Mouse (Mus musculus) kidney, postnatal 25 days (tissue): Measurements from ENCODE around the gene Rint1.
A peak's percentile ranks its signal among the peaks of the same experiment; 100 is the strongest.
"Not testable (repeated sequence)": the region's sequence is repeated elsewhere in the genome, so short reads cannot be mapped to it uniquely, and the experiment has no call there.

Experiments used
- DNase-seq, 2 experiments: peaks; one replicate each; pipeline ENCODE4 v3.0.0; 2021; ENCODE audit warnings: mixed read lengths in 2 of 2

Gene Rint1

GRCm38 (mm10) chr5:23826321-23827004 lies 39.0 kb downstream of the Rint1 start:
- peak; percentile 61 to 62 for DNase-seq

DNA sequence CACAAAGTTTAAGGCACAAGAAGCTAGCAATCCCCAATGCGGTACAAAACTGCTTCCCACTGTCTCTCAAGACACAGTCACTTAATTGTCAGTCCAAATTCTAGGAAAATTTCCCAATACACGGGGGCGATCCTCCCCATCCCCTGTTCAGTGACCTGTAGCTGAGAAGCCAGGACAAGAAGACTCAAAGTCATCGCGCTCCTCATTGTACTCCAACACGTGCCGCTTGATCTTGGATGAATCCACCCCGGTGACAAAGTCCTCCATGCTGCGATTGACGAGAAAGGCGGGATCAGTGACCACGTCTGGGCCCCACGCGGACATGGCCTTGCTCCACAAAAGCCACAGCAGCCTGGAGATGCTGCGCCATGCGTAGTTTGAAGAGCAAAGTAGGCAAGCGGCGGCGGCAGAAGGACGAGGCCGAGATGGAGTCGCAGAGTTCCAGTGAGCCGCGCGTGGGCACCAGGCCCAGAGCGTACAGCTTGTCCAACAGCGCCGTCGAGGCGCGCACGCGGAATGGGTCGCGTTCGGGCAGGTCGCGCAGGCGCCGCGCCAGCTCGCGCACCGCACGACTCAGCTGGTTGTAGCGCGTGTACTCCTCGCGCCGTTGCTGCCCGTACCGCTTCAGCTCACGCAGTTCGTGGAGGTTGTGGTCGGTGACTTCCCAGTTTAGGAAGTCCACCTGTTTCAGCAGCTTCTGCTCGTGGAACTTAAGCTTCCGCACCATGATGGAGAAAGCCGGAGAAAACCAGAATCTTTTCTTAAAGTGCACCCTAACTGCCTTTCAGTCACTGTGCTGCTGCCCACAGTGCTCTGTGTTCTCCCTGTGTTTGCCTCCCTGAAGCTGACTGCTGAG lies 43.6 kb downstream of the Rint1 start:
- DNase-seq, result peak; percentile 51 to 53

DNA sequence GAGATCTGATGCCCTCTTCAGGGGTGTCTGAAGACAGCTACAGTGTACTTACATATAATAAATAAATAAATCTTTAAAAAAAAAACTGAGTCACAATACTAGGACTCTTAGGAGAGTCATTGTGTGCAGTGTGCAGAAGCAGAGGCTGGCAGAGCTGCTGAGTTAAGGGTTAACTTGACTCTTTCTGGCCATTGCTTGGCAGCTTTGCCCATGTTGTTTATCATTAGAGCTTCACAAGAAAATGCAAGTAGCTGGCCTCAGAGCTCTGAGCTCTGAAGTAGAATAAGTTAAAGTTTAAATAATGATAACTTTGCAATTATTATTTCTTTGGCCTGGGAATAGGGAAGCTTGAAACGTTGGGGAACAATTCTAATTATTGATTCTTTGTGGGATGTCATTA lies 48.2 kb downstream of the Rint1 start:
- DNase-seq, result not testable (repeated sequence)

GRCm38 (mm10) chr5:23838158-23838557 lies 50.6 kb downstream of the Rint1 start:
- no peak for DNase-seq

DNA sequence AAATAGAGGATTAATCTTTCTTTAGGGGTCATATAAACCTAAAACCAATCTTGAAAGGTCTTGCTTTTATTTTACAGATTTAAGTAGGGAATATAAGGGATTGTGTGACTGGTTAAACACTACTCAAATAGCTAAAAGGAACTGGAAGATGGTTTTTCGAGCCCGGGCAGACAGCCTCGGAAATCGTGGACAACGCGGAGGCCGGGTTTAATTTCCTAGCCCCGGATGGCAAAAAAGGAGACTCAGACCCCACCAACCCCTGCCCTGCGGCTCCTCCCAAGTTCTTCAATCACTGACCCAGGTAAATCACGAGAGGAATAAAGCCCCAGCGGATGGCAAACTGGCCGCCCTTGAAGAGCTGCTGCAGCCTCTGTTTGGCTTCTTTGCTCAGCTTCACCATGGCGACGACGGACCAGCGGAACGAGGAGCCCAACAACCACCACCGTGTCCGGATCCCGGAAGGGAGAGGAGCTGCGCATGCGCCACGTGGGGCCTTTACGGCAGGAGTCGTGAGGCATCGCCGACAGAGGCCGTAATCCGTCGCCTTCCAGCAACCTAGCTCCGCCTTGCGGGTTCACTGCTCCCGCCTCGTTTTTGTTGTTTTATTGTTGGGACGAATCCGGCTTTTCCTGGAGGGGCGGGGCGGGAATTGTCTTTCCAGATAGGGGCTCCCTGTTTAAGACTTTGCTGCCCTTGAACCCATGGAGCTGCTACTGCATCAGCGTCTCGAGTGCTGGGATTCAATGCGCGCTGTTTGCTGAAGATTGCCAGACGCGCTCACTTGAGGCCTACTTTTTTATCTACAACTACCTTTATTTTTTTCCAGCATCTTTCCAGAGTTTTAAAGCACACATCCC lies 56.4 kb downstream of the Rint1 start, which contains the start of gene Tomm7:
Tomm7 (minus strand) TSS at position 488 of the 857 bp plus-strand sequence.
- peak; percentile 96 to 99 for DNase-seq

DNA sequence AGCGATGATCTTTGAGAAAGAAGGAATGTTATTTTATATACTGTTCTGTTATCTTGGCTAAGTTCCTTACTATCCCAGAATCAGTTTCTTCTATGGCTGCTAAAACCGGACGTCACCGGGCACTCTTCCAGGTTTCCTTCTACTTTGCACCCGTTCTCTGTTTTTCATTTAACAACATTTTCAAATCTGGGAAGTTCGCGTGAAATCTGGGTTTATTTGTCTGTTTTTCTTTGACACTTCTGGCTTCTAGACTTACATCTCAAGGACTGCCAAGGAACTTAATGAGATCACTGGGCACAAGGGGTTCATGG lies 57.0 kb downstream of the Rint1 start:
- DNase-seq, result peak; percentile 73 to 82

- no peak for DNase-seq
Measured at GRCm38 (mm10) chr5:23845141-23845540, 57.6 kb downstream of the Rint1 start.

- peak; percentile 93 to 94 for DNase-seq
Measured at GRCm38 (mm10) chr5:23850345-23851159, 63.0 kb downstream of the Rint1 start.

- DNase-seq, result not testable (repeated sequence)
Measured at GRCm38 (mm10) chr5:23851160-23851555, 63.6 kb downstream of the Rint1 start.

GRCm38 (mm10) chr5:23852916-23853315 lies 65.4 kb downstream of the Rint1 start:
- DNase-seq, result peak in 1 of 2 experiments; percentile 8

DNA sequence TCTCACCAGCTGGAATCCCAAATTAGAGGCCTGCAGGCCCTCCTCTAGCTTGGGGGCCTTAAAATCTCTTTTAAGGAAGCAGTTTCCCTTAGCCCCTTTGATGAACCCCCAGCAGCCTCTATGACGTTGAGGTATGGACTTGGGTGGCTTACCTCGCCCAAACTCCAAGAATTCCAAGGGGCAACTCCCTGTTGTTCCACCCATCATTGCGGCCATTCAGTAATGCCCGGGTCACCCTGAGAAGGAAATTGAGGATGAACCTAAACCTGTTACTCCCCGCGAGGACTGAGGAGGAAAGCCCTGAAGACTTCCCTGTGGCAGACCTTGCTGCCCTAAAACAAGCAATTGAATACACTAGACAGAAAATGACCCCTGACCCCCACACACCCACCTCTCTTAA lies 68.0 kb downstream of the Rint1 start:
- no peak for DNase-seq

GRCm38 (mm10) chr5:23856164-23856563 lies 68.7 kb downstream of the Rint1 start:
- no peak for DNase-seq

GRCm38 (mm10) chr5:23857189-23857588 lies 69.7 kb downstream of the Rint1 start:
- DNase-seq, result no peak

DNA sequence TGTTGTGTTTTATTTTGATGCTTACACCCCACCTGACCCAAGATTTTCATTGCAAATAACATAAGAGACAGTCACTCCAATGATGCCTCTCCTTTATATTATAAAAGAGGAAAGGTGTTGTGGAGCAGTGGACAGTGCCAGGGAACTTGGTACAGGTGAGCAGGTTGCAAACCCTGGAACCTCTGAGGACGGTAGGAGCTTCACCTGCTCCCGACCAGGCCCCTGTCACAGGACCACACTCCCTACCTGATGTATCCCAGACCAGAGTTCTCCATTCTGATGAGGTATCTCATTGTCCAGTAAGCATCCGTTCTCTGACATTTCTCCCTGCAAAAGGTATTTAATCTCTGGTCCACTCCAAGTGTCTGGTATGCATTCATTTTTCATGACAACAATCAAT lies 70.5 kb downstream of the Rint1 start:
- DNase-seq, result no peak

DNA sequence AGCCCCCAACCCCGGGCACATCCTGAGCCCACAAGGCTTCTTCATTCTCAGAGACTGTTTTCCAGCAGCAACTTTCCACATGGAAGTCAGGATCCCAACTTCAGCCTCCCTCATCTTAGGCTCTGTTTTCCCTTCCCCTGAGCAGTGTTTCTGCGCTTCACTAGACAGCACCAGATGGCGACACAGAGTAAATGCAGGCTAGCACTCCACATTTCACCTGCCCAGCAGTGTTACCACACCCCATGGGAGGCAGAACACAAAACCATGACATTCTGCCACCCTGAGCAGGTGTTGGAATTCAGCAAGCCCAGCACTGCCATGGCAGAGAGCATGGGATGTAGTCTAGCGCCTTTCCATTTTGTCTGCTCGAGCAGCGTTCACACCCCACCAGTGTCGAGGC lies 71.1 kb downstream of the Rint1 start:
- no peak for DNase-seq

- DNase-seq, result no peak
Measured at GRCm38 (mm10) chr5:23859087-23859718, 71.7 kb downstream of the Rint1 start.

DNA sequence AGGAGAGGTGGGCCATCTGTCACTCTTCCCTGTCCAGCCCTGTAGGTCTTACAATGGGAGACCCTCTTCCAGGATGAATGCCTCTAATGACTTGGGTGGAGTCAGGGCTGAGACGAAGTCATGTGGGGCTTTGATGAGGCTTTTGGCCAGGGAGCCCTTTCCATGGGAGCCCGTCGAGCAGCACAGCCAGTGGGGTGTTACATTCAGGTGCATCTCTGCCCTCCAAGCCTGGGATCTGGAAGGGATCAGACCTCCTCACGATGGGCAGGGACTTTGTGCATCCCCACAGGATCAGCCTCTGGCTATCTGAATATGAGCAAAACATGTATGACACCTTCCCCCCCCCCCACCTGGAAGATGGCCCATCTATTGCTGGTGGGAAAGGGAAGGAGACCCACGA lies 72.4 kb downstream of the Rint1 start:
- DNase-seq, result no peak

DNA sequence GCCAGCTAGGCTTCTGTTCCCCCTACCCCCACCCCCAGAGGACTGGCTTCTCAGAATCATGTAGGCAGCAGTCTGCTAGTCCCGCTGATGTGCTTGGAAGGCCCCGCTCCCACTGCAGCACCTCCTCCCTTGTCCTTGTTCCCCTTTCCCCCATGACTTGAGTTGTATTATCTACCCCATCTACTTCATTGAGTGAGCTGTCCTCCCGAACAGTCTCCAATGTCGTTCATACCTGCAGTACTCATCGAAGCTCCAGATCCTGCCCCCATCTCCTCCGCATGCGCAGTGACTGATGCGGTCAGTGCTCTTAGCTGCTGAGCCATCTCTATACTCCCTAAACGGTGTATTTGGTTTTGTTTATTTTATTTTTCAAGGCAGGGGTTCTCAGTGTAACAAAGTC lies 74.2 kb downstream of the Rint1 start:
- DNase-seq, result no peak

DNA sequence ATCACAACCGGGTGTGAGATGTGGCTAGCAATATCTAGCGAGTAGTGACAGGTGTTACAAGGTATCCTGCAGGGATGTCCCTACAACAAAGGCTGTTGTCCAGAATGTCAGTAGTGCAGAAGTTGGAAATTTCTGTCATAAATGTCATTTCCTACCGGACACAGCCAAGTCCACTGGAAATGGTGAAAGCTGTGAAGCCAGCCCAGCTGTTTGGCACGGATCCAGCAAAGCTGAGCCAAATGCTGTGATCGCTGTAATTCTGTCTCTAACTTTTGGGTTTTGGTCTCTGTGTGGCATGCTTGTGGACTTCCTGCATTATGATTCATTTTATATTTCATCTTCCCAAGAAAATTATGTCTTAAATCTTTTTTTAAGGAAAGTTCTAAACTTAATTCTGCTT lies 74.8 kb downstream of the Rint1 start:
- DNase-seq, result peak; percentile 81

DNA sequence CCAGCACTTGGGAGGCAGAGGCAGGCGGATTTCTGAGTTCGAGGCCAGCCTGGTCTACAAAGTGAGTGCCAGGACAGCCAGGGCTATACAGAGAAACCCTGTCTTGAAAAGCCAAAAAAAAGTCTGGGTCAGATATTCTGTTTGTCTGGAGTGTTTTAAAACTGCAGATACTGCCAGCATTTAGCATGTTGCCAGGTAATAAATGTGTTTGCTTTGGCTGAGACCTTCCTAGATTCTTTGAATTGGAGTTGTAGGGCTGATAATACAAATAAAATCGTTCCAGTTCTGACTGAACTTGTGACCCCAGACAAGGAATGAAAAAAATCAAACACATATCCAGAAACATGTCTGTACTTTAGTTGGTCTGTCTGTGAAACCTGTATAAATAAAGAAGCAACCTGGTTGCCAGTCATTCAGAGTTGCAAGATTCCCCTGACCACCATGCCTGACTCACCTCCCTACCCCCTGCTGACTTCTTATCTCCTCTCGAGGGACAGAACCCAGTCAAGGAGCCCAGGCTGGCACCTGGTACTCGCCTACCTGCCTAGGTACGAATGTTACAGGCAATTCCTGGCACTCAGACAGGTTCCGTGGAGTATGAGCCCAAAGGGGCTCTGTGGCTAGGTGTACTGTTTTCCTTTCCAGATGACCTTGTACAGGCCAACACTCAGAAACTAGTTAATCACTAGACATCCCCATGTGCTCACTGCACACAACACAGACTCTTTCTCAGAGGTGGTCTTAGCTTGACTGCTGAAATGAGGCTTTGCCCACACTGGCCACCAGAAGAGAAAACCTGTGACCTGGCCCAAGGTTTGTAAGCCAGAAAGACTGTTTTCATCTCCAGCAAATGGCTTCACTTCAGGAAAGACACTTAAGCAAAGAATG lies 75.9 kb downstream of the Rint1 start:
- peak in 1 of 2 experiments; percentile 8 for DNase-seq
